In genomic region chr11:5802457-5803217, GRCm38 (mm10) we compare ENCODE assay signal across 10 mouse cellular contexts. TPM values are rescaled to one million over a fixed set of nuclear protein-coding genes. Genes with fewer than 3 reads are reported as not detected.
DNase-seq lines count a peak whose midpoint lies in the region; ATAC-seq and TF ChIP-seq lines count a peak whose summit lies in the region.
"Had no signal": no experiment of that assay in that cellular context is flagged by ENCODE, and none has a peak within 500 bp of the region (broad histone marks: within the 10 kb centered on the region; RNA-seq: fewer than 3 reads in every experiment).

No protein-coding gene starts in this region.

- WGBS in forebrain, embryonic 12.5 days: 85% methylated on average over 8 of the region's 8 CpGs
- WGBS in forebrain, embryonic 15.5 days: 79% methylated on average over 8 of the region's 8 CpGs
- 65% methylated on average over 8 of the region's 8 CpGs for WGBS in limb, embryonic 12.5 days

- H3K4me1 ChIP-seq in forebrain, embryonic 12.5 days: peaks cover 6% of the 10 kb centered on the region; the same call in 1 of the 2 replicates
- H3K4me1 ChIP-seq in forebrain, embryonic 15.5 days: no peaks in the 10 kb centered on the region
- peaks cover 29% of the 10 kb centered on the region for H3K4me1 ChIP-seq in limb, embryonic 12.5 days (replicated peaks)

- H3K36me3 ChIP-seq in forebrain, embryonic 12.5 days (replicated peaks): peaks cover 40% of the 10 kb centered on the region
- H3K36me3 ChIP-seq in forebrain, embryonic 15.5 days: peaks cover 35% of the 10 kb centered on the region
- H3K36me3 ChIP-seq in limb, embryonic 12.5 days: peaks cover 41% of the 10 kb centered on the region

- H3K27ac ChIP-seq in forebrain, embryonic 12.5 days: no peak overlapping the region
- H3K27ac ChIP-seq in forebrain, embryonic 15.5 days (replicated peaks): no peak overlapping the region
- H3K27ac ChIP-seq in layer of hippocampus, adult 2 months: peak overlapping the region; percentile 72
- H3K27ac ChIP-seq in limb, embryonic 12.5 days: peak overlapping the region; percentile 50

- 0 out of 2 replicates have a peak, but pooled peaks have one; percentile 10 for ATAC-seq in forebrain, embryonic 12.5 days (ENCODE audit: low FRiP score)
- ATAC-seq in forebrain, embryonic 15.5 days (replicated peaks): no peak
- no peak for ATAC-seq in limb, embryonic 12.5 days (ENCODE audit: insufficient number of reproducible peaks, insufficient read depth, low FRiP score, low TSS enrichment, low read depth)
- ATAC-seq in inflammation-experienced regulatory T-cells, adult 6 months: no peak

- peaks cover 2% of the 10 kb centered on the region; the same call in 1 of the 2 replicates for H3K9me3 ChIP-seq in forebrain, embryonic 12.5 days
- no peaks in the 10 kb centered on the region for H3K9me3 ChIP-seq in forebrain, embryonic 15.5 days
- H3K9me3 ChIP-seq in limb, embryonic 12.5 days: no peaks in the 10 kb centered on the region

- TF ChIP-seq CTCF in layer of hippocampus, adult 2 months (conservative IDR thresholded peaks at IDR 0.05): no peak

- DNase-seq in layer of hippocampus, adult 2 months (ENCODE audit: low spot score in 2 of 2): no peak
- DNase-seq in layer of hippocampus, postnatal 36 days: no peak
- DNase-seq in R1 (ENCODE audit: low read depth, low spot score): peak; percentile 34
- DNase-seq in cerebellum, adult 11 months: no peak
- DNase-seq: adrenal gland, postnatal 25 days; right cerebral cortex, adult 18-20 months had no signal

- H3K4me3 ChIP-seq in forebrain, embryonic 12.5 days (replicated peaks): no peak overlapping the region
- no peak overlapping the region for H3K4me3 ChIP-seq in forebrain, embryonic 15.5 days
- H3K4me3 ChIP-seq in layer of hippocampus, adult 2 months: no peak overlapping the region; the same call in 1 of the 2 replicates
- H3K4me3 ChIP-seq in limb, embryonic 12.5 days (replicated peaks): peak overlapping the region; percentile 18

- H3K9ac ChIP-seq in forebrain, embryonic 12.5 days: no peak overlapping the region; the same call in 1 of the 2 replicates
- no peak overlapping the region for H3K9ac ChIP-seq in forebrain, embryonic 15.5 days (replicated peaks)
- H3K9ac ChIP-seq in limb, embryonic 12.5 days (replicated peaks): 0 out of 2 replicates have a peak overlapping the region, but pooled peaks have one; percentile 31

- H3K27me3 ChIP-seq in forebrain, embryonic 12.5 days: no peaks in the 10 kb centered on the region
- H3K27me3 ChIP-seq in forebrain, embryonic 15.5 days: no peaks in the 10 kb centered on the region
- H3K27me3 ChIP-seq in limb, embryonic 12.5 days: no peaks in the 10 kb centered on the region

- H3K4me2 ChIP-seq in forebrain, embryonic 12.5 days: no peak overlapping the region
- H3K4me2 ChIP-seq in forebrain, embryonic 15.5 days (replicated peaks): no peak overlapping the region
- H3K4me2 ChIP-seq in limb, embryonic 12.5 days: peak overlapping the region; percentile 35

RNA-seq across cellular contexts. Expression of gene Pgam2, which starts 0.9 kb away (rescaled TPM):
- polyA plus RNA-seq in forebrain, embryonic 12.5 days (2016; fragmentation: Nextera tagmentation; extraction: Ambion mirVana): 2.5 and 3.7 TPM in 2 replicates
- 1.9 and 3.1 TPM in 2 replicates for polyA plus RNA-seq in forebrain, embryonic 15.5 days (2015; fragmentation: Nextera tagmentation; extraction: Ambion mirVana)
- total RNA-seq in layer of hippocampus, adult 2 months (2021): 10 to 100 TPM; 14.7 to 16.2 TPM
- 10 to 100 TPM; 14.4 to 14.8 TPM for total RNA-seq in layer of hippocampus, postnatal 36 days (2021)
- polyA plus RNA-seq in limb, embryonic 12.5 days (2016; fragmentation: Nextera tagmentation; extraction: Ambion mirVana): 36.5 and 39.0 TPM in 2 replicates
- 1 to 10 TPM; 1.6 to 2.3 (median 2.3) TPM for polyA plus RNA-seq in inflammation-experienced regulatory T-cells, adult 6 months (2017; shearing (Covaris generic))
- total RNA-seq: adrenal gland, postnatal 25 days had no signal

RNA-seq across cellular contexts. Expression of gene Dbnl, which starts 14.3 kb away (rescaled TPM):
- polyA plus RNA-seq in forebrain, embryonic 12.5 days (2016; fragmentation: Nextera tagmentation; extraction: Ambion mirVana): 137 and 140 TPM in 2 replicates
- polyA plus RNA-seq in forebrain, embryonic 15.5 days (2015; fragmentation: Nextera tagmentation; extraction: Ambion mirVana): 138 and 140 TPM in 2 replicates
- total RNA-seq in layer of hippocampus, adult 2 months (2021): 10 to 100 TPM; 74.6 to 80.0 TPM
- 10 to 100 TPM; 76.8 to 78.0 TPM for total RNA-seq in layer of hippocampus, postnatal 36 days (2021)
- polyA plus RNA-seq in limb, embryonic 12.5 days (2016; fragmentation: Nextera tagmentation; extraction: Ambion mirVana): 122 and 123 TPM in 2 replicates
- 100 to 1,000 TPM; 127 to 153 (median 139) TPM for polyA plus RNA-seq in inflammation-experienced regulatory T-cells, adult 6 months (2017; shearing (Covaris generic))

RNA-seq across cellular contexts. Expression of gene Polm, which starts 35.2 kb away (rescaled TPM):
- 7.7 and 8.4 TPM in 2 replicates for polyA plus RNA-seq in forebrain, embryonic 12.5 days (2016; fragmentation: Nextera tagmentation; extraction: Ambion mirVana)
- polyA plus RNA-seq in forebrain, embryonic 15.5 days (2015; fragmentation: Nextera tagmentation; extraction: Ambion mirVana): 7.0 TPM in 2 replicates
- 10 to 100 TPM; 14.1 to 15.5 TPM for total RNA-seq in layer of hippocampus, adult 2 months (2021)
- 10 to 100 TPM; 12.1 to 14.0 TPM for total RNA-seq in layer of hippocampus, postnatal 36 days (2021)
- polyA plus RNA-seq in limb, embryonic 12.5 days (2016; fragmentation: Nextera tagmentation; extraction: Ambion mirVana): 9.0 and 10.0 TPM in 2 replicates
- 10 to 100 TPM; 15.9 to 27.5 (median 21.3) TPM for polyA plus RNA-seq in inflammation-experienced regulatory T-cells, adult 6 months (2017; shearing (Covaris generic))

RNA-seq across cellular contexts. Expression of gene Urgcp, which starts 40.5 kb away (rescaled TPM):
- 24.8 and 26.2 TPM in 2 replicates for polyA plus RNA-seq in forebrain, embryonic 12.5 days (2016; fragmentation: Nextera tagmentation; extraction: Ambion mirVana)
- polyA plus RNA-seq in forebrain, embryonic 15.5 days (2015; fragmentation: Nextera tagmentation; extraction: Ambion mirVana): 31.6 and 32.4 TPM in 2 replicates
- 10 to 100 TPM; 65.3 to 67.2 TPM for total RNA-seq in layer of hippocampus, adult 2 months (2021)
- 10 to 100 TPM; 63.9 to 73.3 TPM for total RNA-seq in layer of hippocampus, postnatal 36 days (2021)
- 24.6 and 25.7 TPM in 2 replicates for polyA plus RNA-seq in limb, embryonic 12.5 days (2016; fragmentation: Nextera tagmentation; extraction: Ambion mirVana)
- 1 to 10 TPM; 4.8 to 7.2 (median 6.3) TPM for polyA plus RNA-seq in inflammation-experienced regulatory T-cells, adult 6 months (2017; shearing (Covaris generic))

RNA-seq across cellular contexts. Expression of gene Aebp1, which starts 59.1 kb away (rescaled TPM):
- 14.6 and 20.5 TPM in 2 replicates for polyA plus RNA-seq in forebrain, embryonic 12.5 days (2016; fragmentation: Nextera tagmentation; extraction: Ambion mirVana)
- polyA plus RNA-seq in forebrain, embryonic 15.5 days (2015; fragmentation: Nextera tagmentation; extraction: Ambion mirVana): 10.0 and 10.4 TPM in 2 replicates
- total RNA-seq in layer of hippocampus, adult 2 months (2021): 1 to 10 TPM; 6.2 to 9.1 TPM
- total RNA-seq in layer of hippocampus, postnatal 36 days (2021): 1 to 10 TPM; 4.8 to 8.3 TPM
- polyA plus RNA-seq in limb, embryonic 12.5 days (2016; fragmentation: Nextera tagmentation; extraction: Ambion mirVana): 12.5 and 15.2 TPM in 2 replicates
- under 1 TPM in 2 of 3 experiments, not detected in 1; 0.13 to 0.90 TPM for polyA plus RNA-seq in inflammation-experienced regulatory T-cells, adult 6 months (2017; shearing (Covaris generic))

Comparison
In these comparisons a context has a peak if more than half of its experiments do, and no peak if none do; other contexts are left out.
1. H3K27ac ChIP-seq: peak in layer of hippocampus, adult 2 months (single experiment) and limb, embryonic 12.5 days (single experiment); none in forebrain, embryonic 12.5 days (single experiment) and forebrain, embryonic 15.5 days (single experiment).